Mouse (Mus musculus): Measurements from ENCODE around the gene Rgs3. TPM values are rescaled to one million over a fixed set of nuclear protein-coding genes. Genes with fewer than 3 reads are reported as not detected.

The Rgs3 gene
- polyA plus RNA-seq, 1 experiment from 2014 or later: 38.8 TPM

GRCm38 (mm10) chr4:62526256-62526655 is 33.4 kb upstream of the Rgs3 start:
- H3K27me3 ChIP-seq (replicated peaks; ENCODE audit: control insufficient read depth, insufficient read depth, low read length): no peaks in the 10 kb centered on the region
- H3K9me3 ChIP-seq (ENCODE audit: control insufficient read depth, low read length): no peaks in the 10 kb centered on the region
- H3K36me3 ChIP-seq (ENCODE audit: control insufficient read depth, insufficient read depth, low read length): peaks cover 15% of the 10 kb centered on the region
- DNase-seq (ENCODE audit: low spot score) (no peak), ATAC-seq (ENCODE audit: low read depth) (no peak)
- no peak overlapping the region for H3K27ac ChIP-seq (replicated peaks; ENCODE audit: low read depth, low read length)
- peaks cover 12% of the 10 kb centered on the region; the same call in 1 of the 2 replicates for H3K4me1 ChIP-seq (ENCODE audit: control insufficient read depth, insufficient read depth, low read length)
- no peak overlapping the region for H3K4me2 ChIP-seq (ENCODE audit: low read depth, low read length)
- 60% methylated on average over 2 of the region's 2 CpGs for WGBS
- no peak overlapping the region for H3K9ac ChIP-seq (ENCODE audit: low read depth, low read length)
- H3K4me3 ChIP-seq (ENCODE audit: low read depth, low read length): no peak overlapping the region

GRCm38 (mm10) chr4:62527655-62528054 is 32.0 kb upstream of the Rgs3 start:
- ATAC-seq (ENCODE audit: low read depth) (no peak), DNase-seq (ENCODE audit: low spot score) (no peak)
- Histone ChIP-seq H3K36me3 (ENCODE audit: control insufficient read depth, insufficient read depth, low read length) (peaks cover 14% of the 10 kb centered on the region), H3K9ac (ENCODE audit: low read depth, low read length) (no peak overlapping the region), H3K27ac (replicated peaks; ENCODE audit: low read depth, low read length) (no peak overlapping the region), H3K27me3 (replicated peaks; ENCODE audit: control insufficient read depth, insufficient read depth, low read length) (no peaks in the 10 kb centered on the region), H3K4me2 (ENCODE audit: low read depth, low read length) (no peak overlapping the region), H3K9me3 (ENCODE audit: control insufficient read depth, low read length) (no peaks in the 10 kb centered on the region), H3K4me1 (ENCODE audit: control insufficient read depth, insufficient read depth, low read length) (peaks cover 12% of the 10 kb centered on the region; the same call in 1 of the 2 replicates), H3K4me3 (ENCODE audit: low read depth, low read length) (no peak overlapping the region)
- 84% methylated on average over 4 of the region's 4 CpGs for WGBS

- no peak for DNase-seq (ENCODE audit: low spot score)
- Histone ChIP-seq H3K4me3 (ENCODE audit: low read depth, low read length) (no peak overlapping the region), H3K9ac (ENCODE audit: low read depth, low read length) (no peak overlapping the region), H3K4me2 (ENCODE audit: low read depth, low read length) (no peak overlapping the region), H3K4me1 (ENCODE audit: control insufficient read depth, insufficient read depth, low read length) (peaks cover 4% of the 10 kb centered on the region; the same call in 1 of the 2 replicates), H3K9me3 (ENCODE audit: control insufficient read depth, low read length) (0 out of 2 replicates have a peak, but pooled peaks cover 8% of the 10 kb centered on the region), H3K36me3 (ENCODE audit: control insufficient read depth, insufficient read depth, low read length) (no peaks in the 10 kb centered on the region), H3K27me3 (replicated peaks; ENCODE audit: control insufficient read depth, insufficient read depth, low read length) (no peaks in the 10 kb centered on the region), H3K27ac (replicated peaks; ENCODE audit: low read depth, low read length) (0 out of 2 replicates have a peak overlapping the region, but pooled peaks have one; percentile 28)
- WGBS: 45% methylated on average over 6 of the region's 6 CpGs
- peak; percentile 71 for ATAC-seq (ENCODE audit: low read depth)
Observed at GRCm38 (mm10) chr4:62533729-62534128, 25.9 kb upstream of the Rgs3 start.

GRCm38 (mm10) chr4:62541802-62542201 is 17.8 kb upstream of the Rgs3 start:
- no peak overlapping the region for H3K9ac ChIP-seq (ENCODE audit: low read depth, low read length)
- no peak for DNase-seq (ENCODE audit: low spot score)
- H3K4me3 ChIP-seq (ENCODE audit: low read depth, low read length): no peak overlapping the region
- no peak for ATAC-seq (ENCODE audit: low read depth)
- H3K36me3 ChIP-seq (ENCODE audit: control insufficient read depth, insufficient read depth, low read length): no peaks in the 10 kb centered on the region
- H3K4me1 ChIP-seq (ENCODE audit: control insufficient read depth, insufficient read depth, low read length): no peaks in the 10 kb centered on the region
- no peak overlapping the region for H3K27ac ChIP-seq (replicated peaks; ENCODE audit: low read depth, low read length)
- no peaks in the 10 kb centered on the region for H3K9me3 ChIP-seq (ENCODE audit: control insufficient read depth, low read length)
- H3K27me3 ChIP-seq (replicated peaks; ENCODE audit: control insufficient read depth, insufficient read depth, low read length): no peaks in the 10 kb centered on the region
- 67% methylated on average over 3 of the region's 3 CpGs for WGBS
- H3K4me2 ChIP-seq (ENCODE audit: low read depth, low read length): no peak overlapping the region

- ATAC-seq (ENCODE audit: low read depth): no peak
- H3K36me3 ChIP-seq (ENCODE audit: control insufficient read depth, insufficient read depth, low read length): no peaks in the 10 kb centered on the region
- 90% methylated on average over 6 of the region's 6 CpGs for WGBS
- H3K27me3 ChIP-seq (replicated peaks; ENCODE audit: control insufficient read depth, insufficient read depth, low read length): no peaks in the 10 kb centered on the region
- H3K4me3 ChIP-seq (ENCODE audit: low read depth, low read length): no peak overlapping the region
- no peaks in the 10 kb centered on the region for H3K4me1 ChIP-seq (ENCODE audit: control insufficient read depth, insufficient read depth, low read length)
- H3K27ac ChIP-seq (replicated peaks; ENCODE audit: low read depth, low read length): no peak overlapping the region
- no peak for DNase-seq (ENCODE audit: low spot score)
- no peaks in the 10 kb centered on the region for H3K9me3 ChIP-seq (ENCODE audit: control insufficient read depth, low read length)
- no peak overlapping the region for H3K4me2 ChIP-seq (ENCODE audit: low read depth, low read length)
- H3K9ac ChIP-seq (ENCODE audit: low read depth, low read length): no peak overlapping the region
Observed at GRCm38 (mm10) chr4:62543782-62544181, 15.9 kb upstream of the Rgs3 start.

GRCm38 (mm10) chr4:62544801-62545200 is 14.8 kb upstream of the Rgs3 start:
- ATAC-seq (ENCODE audit: low read depth): no peak

GRCm38 (mm10) chr4:62551966-62552365 is 7.7 kb upstream of the Rgs3 start:
- H3K4me2 ChIP-seq (ENCODE audit: low read depth, low read length): no peak overlapping the region
- H3K9ac ChIP-seq (ENCODE audit: low read depth, low read length): no peak overlapping the region
- ATAC-seq (ENCODE audit: low read depth) (no peak), DNase-seq (ENCODE audit: low spot score) (no peak)
- no peak overlapping the region for H3K4me3 ChIP-seq (ENCODE audit: low read depth, low read length)
- no peaks in the 10 kb centered on the region for H3K27me3 ChIP-seq (replicated peaks; ENCODE audit: control insufficient read depth, insufficient read depth, low read length)
- no peaks in the 10 kb centered on the region for H3K36me3 ChIP-seq (ENCODE audit: control insufficient read depth, insufficient read depth, low read length)
- no peak overlapping the region for H3K27ac ChIP-seq (replicated peaks; ENCODE audit: low read depth, low read length)
- H3K9me3 ChIP-seq (ENCODE audit: control insufficient read depth, low read length): peaks cover 2% of the 10 kb centered on the region; the same call in 1 of the 2 replicates
- 81% methylated on average over 7 of the region's 7 CpGs for WGBS
- no peaks in the 10 kb centered on the region for H3K4me1 ChIP-seq (ENCODE audit: control insufficient read depth, insufficient read depth, low read length)

More at GRCm38 (mm10) chr4:62544801-62545200, 14.8 kb upstream of the Rgs3 start:
- H3K4me2 ChIP-seq (ENCODE audit: low read depth, low read length): no peak overlapping the region
- H3K27ac ChIP-seq (replicated peaks; ENCODE audit: low read depth, low read length): no peak overlapping the region
- no peak for DNase-seq (ENCODE audit: low spot score)
- H3K36me3 ChIP-seq (ENCODE audit: control insufficient read depth, insufficient read depth, low read length): no peaks in the 10 kb centered on the region
- no peak overlapping the region for H3K4me3 ChIP-seq (ENCODE audit: low read depth, low read length)
- H3K27me3 ChIP-seq (replicated peaks; ENCODE audit: control insufficient read depth, insufficient read depth, low read length): no peaks in the 10 kb centered on the region
- H3K9ac ChIP-seq (ENCODE audit: low read depth, low read length): no peak overlapping the region
- no peaks in the 10 kb centered on the region for H3K4me1 ChIP-seq (ENCODE audit: control insufficient read depth, insufficient read depth, low read length)
- peaks cover 1% of the 10 kb centered on the region; the same call in 1 of the 2 replicates for H3K9me3 ChIP-seq (ENCODE audit: control insufficient read depth, low read length)

- 41% methylated on average over 3 of the region's 3 CpGs for WGBS
- no peak overlapping the region for H3K9ac ChIP-seq (ENCODE audit: low read depth, low read length)
- H3K4me1 ChIP-seq (ENCODE audit: control insufficient read depth, insufficient read depth, low read length): no peaks in the 10 kb centered on the region
- DNase-seq (ENCODE audit: low spot score) (peak; percentile 42), ATAC-seq (ENCODE audit: low read depth) (no peak)
- H3K4me3 ChIP-seq (ENCODE audit: low read depth, low read length): no peak overlapping the region
- H3K27ac ChIP-seq (replicated peaks; ENCODE audit: low read depth, low read length): no peak overlapping the region
- H3K9me3 ChIP-seq (ENCODE audit: control insufficient read depth, low read length): no peaks in the 10 kb centered on the region
- H3K36me3 ChIP-seq (ENCODE audit: control insufficient read depth, insufficient read depth, low read length): no peaks in the 10 kb centered on the region
- H3K27me3 ChIP-seq (replicated peaks; ENCODE audit: control insufficient read depth, insufficient read depth, low read length): no peaks in the 10 kb centered on the region
- no peak overlapping the region for H3K4me2 ChIP-seq (ENCODE audit: low read depth, low read length)
Observed at GRCm38 (mm10) chr4:62557436-62557835, 2.2 kb upstream of the Rgs3 start.

GRCm38 (mm10) chr4:62560963-62561629 is 1.4 kb downstream of the Rgs3 start:
- H3K4me1 ChIP-seq (ENCODE audit: control insufficient read depth, insufficient read depth, low read length): no peaks in the 10 kb centered on the region
- 24% methylated on average over 4 of the region's 4 CpGs for WGBS
- no peak overlapping the region for H3K27ac ChIP-seq (replicated peaks; ENCODE audit: low read depth, low read length)
- H3K27me3 ChIP-seq (replicated peaks; ENCODE audit: control insufficient read depth, insufficient read depth, low read length): no peaks in the 10 kb centered on the region
- no peaks in the 10 kb centered on the region for H3K9me3 ChIP-seq (ENCODE audit: control insufficient read depth, low read length)
- H3K36me3 ChIP-seq (ENCODE audit: control insufficient read depth, insufficient read depth, low read length): no peaks in the 10 kb centered on the region
- no peak overlapping the region for H3K4me3 ChIP-seq (ENCODE audit: low read depth, low read length)
- DNase-seq (ENCODE audit: low spot score) (peak; percentile 90), ATAC-seq (ENCODE audit: low read depth) (peak; percentile 73)
- H3K9ac ChIP-seq (ENCODE audit: low read depth, low read length): no peak overlapping the region
- H3K4me2 ChIP-seq (ENCODE audit: low read depth, low read length): no peak overlapping the region

All from embryonic facial prominence, embryonic 14.5 days (tissue).